Mouse (Mus musculus) mature B cell (primary cell): ENCODE measurements around the gene Mast4.

Experiments used
- in situ Hi-C: fragments of 300-500 bp; cut with MboI; formaldehyde crosslinking; loops from 2 replicates; pipeline ENCODE4 v1.14.3; 2019

Gene Mast4

GRCm38 (mm10) chr13:103196307-103196706 lies 138.0 kb downstream of the Mast4 start:
- in situ Hi-C loops: no loop called here

GRCm38 (mm10) chr13:103195847-103196246 lies 138.4 kb downstream of the Mast4 start:
- in situ Hi-C loops: no loop called here

GRCm38 (mm10) chr13:103183566-103183965 lies 150.7 kb downstream of the Mast4 start:
- in situ Hi-C loops: no loop called here

GRCm38 (mm10) chr13:103181836-103182235 lies 152.5 kb downstream of the Mast4 start:
- in situ Hi-C loops: no loop called here

GRCm38 (mm10) chr13:103176871-103177270 lies 157.4 kb downstream of the Mast4 start:
- in situ Hi-C loops: no loop called here

GRCm38 (mm10) chr13:103174431-103174830 lies 159.9 kb downstream of the Mast4 start:
- in situ Hi-C loops: no loop called here

GRCm38 (mm10) chr13:103173545-103174182 lies 160.6 kb downstream of the Mast4 start:
- in situ Hi-C loops: no loop called here

GRCm38 (mm10) chr13:103151944-103152343 lies 182.4 kb downstream of the Mast4 start:
- in situ Hi-C loops: no loop called here

- in situ Hi-C loops: no loop called here
These were observed 183.1 kb downstream of the Mast4 start for GRCm38 (mm10) chr13:103151171-103151570.

- in situ Hi-C loops: no loop called here
These were observed 183.6 kb downstream of the Mast4 start for GRCm38 (mm10) chr13:103150671-103151070.

- in situ Hi-C loops: no loop called here
These were observed 184.9 kb downstream of the Mast4 start for GRCm38 (mm10) chr13:103149415-103149814.

- in situ Hi-C loops: no loop called here
These were observed 190.0 kb downstream of the Mast4 start for GRCm38 (mm10) chr13:103144343-103144742.

GRCm38 (mm10) chr13:103141304-103141703 lies 193.0 kb downstream of the Mast4 start:
- in situ Hi-C loops: no loop called here

GRCm38 (mm10) chr13:103140051-103140450 lies 194.2 kb downstream of the Mast4 start:
- in situ Hi-C loops: no loop called here

GRCm38 (mm10) chr13:103138298-103138697 lies 196.0 kb downstream of the Mast4 start:
- in situ Hi-C loops: no loop called here

- in situ Hi-C loops: no loop called here
These were observed 198.9 kb downstream of the Mast4 start for GRCm38 (mm10) chr13:103135224-103135883.

- in situ Hi-C loops: no loop called here
These were observed 202.5 kb downstream of the Mast4 start for GRCm38 (mm10) chr13:103131781-103132180.

- in situ Hi-C loops: no loop called here
These were observed 205.0 kb downstream of the Mast4 start for GRCm38 (mm10) chr13:103129130-103129797.

- in situ Hi-C loops: no loop called here
These were observed 205.6 kb downstream of the Mast4 start for GRCm38 (mm10) chr13:103128729-103129128.

- in situ Hi-C loops: no loop called here
These were observed 206.7 kb downstream of the Mast4 start for GRCm38 (mm10) chr13:103127594-103127993.

- in situ Hi-C loops: loop anchor here (25.0 kb wide), 1 partner anchor 311 kb away; no protein-coding TSS in a partner anchor
These were observed 210.6 kb downstream of the Mast4 start for GRCm38 (mm10) chr13:103123716-103124115.

- in situ Hi-C loops: loop anchor here (25.0 kb wide), 1 partner anchor 310 kb away; no protein-coding TSS in a partner anchor
These were observed 212.2 kb downstream of the Mast4 start for GRCm38 (mm10) chr13:103121796-103122792.
